In the genomic region with DNA sequence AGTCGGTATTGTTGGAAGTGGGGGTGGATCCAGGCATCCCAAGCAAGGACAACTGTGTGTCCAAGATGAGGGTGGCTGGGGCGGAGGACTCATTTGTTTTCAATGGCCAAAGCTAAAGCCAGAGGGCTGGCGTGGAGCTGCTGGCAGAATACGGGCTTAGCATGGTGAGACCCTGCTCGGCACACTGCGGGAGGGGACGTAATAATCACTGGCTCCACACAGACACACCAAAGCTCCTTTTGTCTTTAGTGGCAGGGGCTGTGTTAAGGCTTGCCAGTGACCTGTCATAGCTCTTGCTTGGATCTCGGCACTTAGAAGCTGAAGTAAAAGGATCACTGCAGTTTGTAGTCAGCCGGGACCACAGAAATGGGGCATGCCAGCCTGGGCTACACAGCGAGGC, we compare ENCODE assay signal across 9 mouse cellular contexts.
A peak's percentile ranks its signal among the peaks of the same experiment; 100 is the strongest.
DNase-seq lines count a peak whose midpoint lies in the region; ATAC-seq and TF ChIP-seq lines count a peak whose summit lies in the region.
"Had no signal": no experiment of that assay in that cellular context is flagged by ENCODE, and none has a peak within 500 bp of the region (broad histone marks: within the 10 kb centered on the region; RNA-seq: fewer than 3 reads in every experiment).

No protein-coding gene starts in this region.

- H3K4me2 ChIP-seq in heart, embryonic 12.5 days: peak overlapping the region; percentile 47
- H3K4me2 ChIP-seq in forebrain, embryonic 14.5 days (ENCODE audit: low read length): peak overlapping the region; percentile 1; the same call in 1 of the 2 replicates
- H3K4me2 ChIP-seq in liver, embryonic 14.5 days (ENCODE audit: low read depth): peak overlapping the region; percentile 70

- TF ChIP-seq EP300 in heart, adult 2 months (IDR thresholded peaks at IDR 0.05; ENCODE audit: insufficient read depth, low read depth, low read length): no peak
- TF ChIP-seq EP300 in liver, embryonic 14.5 days (IDR thresholded peaks at IDR 0.05; ENCODE audit: low read depth): no peak

- no peaks in the 10 kb centered on the region; the same call in 1 of the 2 replicates for H3K9me3 ChIP-seq in heart, embryonic 12.5 days (replicated peaks)
- H3K9me3 ChIP-seq in E14TG2a.4 (ENCODE audit: low read length): no peaks in the 10 kb centered on the region
- H3K9me3 ChIP-seq in forebrain, embryonic 14.5 days (replicated peaks; ENCODE audit: control insufficient read depth, low read length): no peaks in the 10 kb centered on the region
- H3K9me3 ChIP-seq in liver, embryonic 14.5 days (ENCODE audit: control insufficient read depth, low read length): no peaks in the 10 kb centered on the region

- TF ChIP-seq CTCF in heart, adult 2 months (IDR thresholded peaks at IDR 0.05): no peak
- TF ChIP-seq CTCF in E14TG2a.4 (conservative IDR thresholded peaks at IDR 0.05; ENCODE audit: low read length): no peak
- no peak for TF ChIP-seq CTCF in liver, embryonic 14.5 days (IDR thresholded peaks at IDR 0.05; ENCODE audit: low read depth)

- H3K27ac ChIP-seq in heart, embryonic 12.5 days (ENCODE audit: poor library complexity, severe bottlenecking): peak overlapping the region; percentile 75
- H3K27ac ChIP-seq in heart, adult 2 months: no peak overlapping the region
- peak overlapping the region; percentile 55; the same call in 1 of the 2 replicates for H3K27ac ChIP-seq in forebrain, embryonic 14.5 days (ENCODE audit: low read depth, low read length)
- H3K27ac ChIP-seq in liver, embryonic 14.5 days: peak overlapping the region; percentile 88

- DNase-seq in heart, adult 2 months: no peak
- peak; percentile 73 for DNase-seq in forebrain, embryonic 14.5 days (ENCODE audit: low spot score)
- DNase-seq in liver, embryonic 14.5 days (ENCODE audit: low read depth in 3 of 3, low spot score in 3 of 3): no peak
- DNase-seq in testis, postnatal 14 days (ENCODE audit: low spot score): no peak
- no peak for DNase-seq in adrenal gland, adult 8-10 months
- no peak for DNase-seq in right cerebral cortex, postnatal 14 days
- DNase-seq: adrenal gland, postnatal 25 days had no signal

- no peak for TF ChIP-seq POLR2A in heart, adult 2 months (IDR thresholded peaks at IDR 0.05; ENCODE audit: insufficient read depth, low read depth, low read length)

- H3K79me2 ChIP-seq in heart, adult 2 months (replicated peaks; ENCODE audit: control insufficient read depth, insufficient read depth, low read length): peaks cover 8% of the 10 kb centered on the region

- no peaks in the 10 kb centered on the region for H3K27me3 ChIP-seq in heart, embryonic 12.5 days (replicated peaks)
- H3K27me3 ChIP-seq in heart, adult 2 months (ENCODE audit: control insufficient read depth, insufficient read depth, low read length): no peaks in the 10 kb centered on the region
- 0 out of 2 replicates have a peak, but pooled peaks cover 3% of the 10 kb centered on the region for H3K27me3 ChIP-seq in E14TG2a.4 (ENCODE audit: insufficient read depth, low read length)
- H3K27me3 ChIP-seq in forebrain, embryonic 14.5 days (replicated peaks; ENCODE audit: control insufficient read depth, insufficient read depth, low read length): no peaks in the 10 kb centered on the region
- no peaks in the 10 kb centered on the region for H3K27me3 ChIP-seq in liver, embryonic 14.5 days (ENCODE audit: control insufficient read depth, insufficient read depth, low read length)

- WGBS in heart, embryonic 12.5 days: 37% methylated on average over 10 of the region's 10 CpGs
- 45% methylated on average over 10 of the region's 10 CpGs for WGBS in heart, adult 2 months
- 15% methylated on average over 10 of the region's 10 CpGs for WGBS in forebrain, embryonic 14.5 days
- 62% methylated on average over 10 of the region's 10 CpGs for WGBS in liver, embryonic 14.5 days (ENCODE audit: insufficient replicate concordance)

- H3K4me3 ChIP-seq in heart, embryonic 12.5 days: 0 out of 2 replicates have a peak overlapping the region, but pooled peaks have one; percentile 2
- no peak overlapping the region for H3K4me3 ChIP-seq in heart, adult 2 months
- peak overlapping the region; percentile 43 for H3K4me3 ChIP-seq in E14TG2a.4 (replicated peaks; ENCODE audit: low read length)
- H3K4me3 ChIP-seq in forebrain, embryonic 14.5 days (ENCODE audit: low read depth, low read length): no peak overlapping the region
- H3K4me3 ChIP-seq in liver, embryonic 14.5 days (ENCODE audit: insufficient read depth in 1 of 2, low read depth in 2 of 2, low read length in 2 of 2): no peak overlapping the region

- H3K4me1 ChIP-seq in heart, embryonic 12.5 days (replicated peaks): peaks cover 91% of the 10 kb centered on the region
- peaks cover 37% of the 10 kb centered on the region for H3K4me1 ChIP-seq in heart, adult 2 months (ENCODE audit: control insufficient read depth, insufficient read depth, low read length)
- peaks cover 27% of the 10 kb centered on the region for H3K4me1 ChIP-seq in E14TG2a.4 (replicated peaks; ENCODE audit: low read depth, low read length)
- peaks cover 38% of the 10 kb centered on the region for H3K4me1 ChIP-seq in forebrain, embryonic 14.5 days (ENCODE audit: control insufficient read depth, insufficient read depth, low read length)
- H3K4me1 ChIP-seq in liver, embryonic 14.5 days (replicated peaks; ENCODE audit: control insufficient read depth in 2 of 2, insufficient read depth in 2 of 2, low read length in 1 of 2): peaks cover 38 to 51% of the 10 kb centered on the region in 2 experiments

- intact Hi-C loops in heart, adult 2 months (cut with DNase I): no loop called here

- ATAC-seq in heart, embryonic 12.5 days (ENCODE audit: insufficient number of reproducible peaks, low FRiP score): no peak
- ATAC-seq in forebrain, embryonic 14.5 days: no peak
- no peak for ATAC-seq in liver, embryonic 14.5 days (ENCODE audit: insufficient read depth)

- no peak overlapping the region; the same call in 1 of the 2 replicates for H3K9ac ChIP-seq in heart, embryonic 12.5 days
- no peak overlapping the region for H3K9ac ChIP-seq in heart, adult 2 months (ENCODE audit: low read depth, low read length)
- peak overlapping the region; percentile 0; the same call in 1 of the 2 replicates for H3K9ac ChIP-seq in forebrain, embryonic 14.5 days (ENCODE audit: low read length)
- peak overlapping the region; percentile 14; the same call in 1 of the 2 replicates for H3K9ac ChIP-seq in liver, embryonic 14.5 days (replicated peaks)

- peaks cover 17% of the 10 kb centered on the region for H3K36me3 ChIP-seq in heart, embryonic 12.5 days
- H3K36me3 ChIP-seq in heart, adult 2 months (ENCODE audit: control insufficient read depth, insufficient read depth, low read length): no peaks in the 10 kb centered on the region; the same call in 1 of the 2 replicates
- no peaks in the 10 kb centered on the region for H3K36me3 ChIP-seq in E14TG2a.4 (ENCODE audit: insufficient read depth, low read length)
- H3K36me3 ChIP-seq in forebrain, embryonic 14.5 days (ENCODE audit: control insufficient read depth, insufficient read depth, low read length): no peaks in the 10 kb centered on the region
- H3K36me3 ChIP-seq in liver, embryonic 14.5 days (replicated peaks; ENCODE audit: control insufficient read depth, insufficient read depth, low read depth): no peaks in the 10 kb centered on the region

Comparison
In these comparisons a context has a peak if more than half of its experiments do, and no peak if none do; other contexts are left out.
1. H3K4me3 ChIP-seq: peak in heart, embryonic 12.5 days (single experiment) and E14TG2a.4 (single experiment); none in heart, adult 2 months (single experiment), forebrain, embryonic 14.5 days (single experiment) and liver, embryonic 14.5 days (0 of 2).
2. H3K4me2 ChIP-seq: peak in every context shown above with its lines; median percentile 70 in liver, embryonic 14.5 days; 47 in heart, embryonic 12.5 days; 1 in forebrain, embryonic 14.5 days.
3. H3K9ac ChIP-seq: peak in forebrain, embryonic 14.5 days (single experiment) and liver, embryonic 14.5 days (single experiment); none in heart, embryonic 12.5 days (single experiment) and heart, adult 2 months (single experiment).